Mouse (Mus musculus) forebrain, postnatal 0 days (tissue): Measurements from ENCODE around the gene Dach1. TPM values are rescaled to one million over a fixed set of nuclear protein-coding genes. Genes with fewer than 3 reads are reported as not detected.

ENCODE experiments used
- ATAC-seq: fragments of 200-750 bp; cut with Nextera tagmentation; 2 replicates; pipeline ENCODE4 v1.8.0; 2017; ENCODE audit warnings: mild to moderate bottlenecking, moderate library complexity
- DNase-seq: peaks from one replicate; pipeline ENCODE4 v3.0.0-alpha.2; 2015
- H3K27ac ChIP-seq: fragments of 300-500 bp; sonication (generic); 2 replicates; pipeline ENCODE4 v1.5.1; 2014; ENCODE audit warnings: low read depth, mild to moderate bottlenecking, antibody characterized with exemption, low read length, moderate library complexity, mixed read lengths
- H3K27me3 ChIP-seq: fragments of 300-500 bp; sonication (generic); 2 replicates; pipeline ENCODE4 v1.6.1; 2014; ENCODE audit warnings: mild to moderate bottlenecking, low read length, mixed read lengths; ENCODE audit not compliant: insufficient read depth
- H3K36me3 ChIP-seq: fragments of 300-500 bp; sonication (generic); 2 replicates; pipeline ENCODE4 v1.6.1; 2014; ENCODE audit warnings: mild to moderate bottlenecking, moderate library complexity; ENCODE audit not compliant: insufficient read depth
- H3K4me1 ChIP-seq: fragments of 300-500 bp; sonication (generic); 2 replicates; pipeline ENCODE4 v1.6.1; 2014; ENCODE audit warnings: antibody characterized with exemption; ENCODE audit not compliant: insufficient read depth
- H3K4me2 ChIP-seq: fragments of 300-500 bp; sonication (generic); 2 replicates; pipeline ENCODE4 v1.6.1; 2014; ENCODE audit warnings: low read depth, mild to moderate bottlenecking, moderate library complexity
- H3K4me3 ChIP-seq: fragments of 300-500 bp; sonication (generic); 2 replicates; pipeline ENCODE4 v1.5.1; 2014; ENCODE audit warnings: low read depth, low read length, mixed read lengths
- H3K9ac ChIP-seq: fragments of 300-500 bp; sonication (generic); 2 replicates; pipeline ENCODE4 v1.6.1; 2014; ENCODE audit warnings: mild to moderate bottlenecking
- H3K9me3 ChIP-seq: fragments of 300-500 bp; sonication (generic); 2 replicates; pipeline ENCODE4 v1.6.1; 2016; ENCODE audit warnings: low read length
- CTCF ChIP-seq: sonication (generic); IDR thresholded peaks from 2 replicates; pipeline ENCODE4 v1.5.1; 2016; ENCODE audit warnings: antibody characterized with exemption, control low read depth, low read depth
- whole genome bisulfite sequencing: fragments of 180-500 bp; shearing (Covaris S2); extraction: QIAGEN DNeasy Blood & Tissue Kit; methylation state at CpG from one replicate; pipeline ENCODE4 v1.1.7; 2014; 5-methylcytosine and 5-hydroxymethylcytosine counted together
- polyA plus RNA-seq: library from polyadenylated mRNA; unstranded; fragments of >200 nt; fragmentation: Nextera tagmentation; extraction: Ambion mirVana; gene quantifications from 2 replicates; pipeline ENCODE4 v1.2.1, GENCODE M21; 2015
- total RNA-seq: library from RNA; depleted of rRNA; stranded (reverse); fragments of >200 nt; gene quantifications from 2 replicates; pipeline ENCODE4 v1.2.3, GENCODE M21; 2014

Dach1 gene
- total and polyA plus RNA-seq, 2 experiments from 2014 or later: 5.8 to 10.6 TPM

DNA sequence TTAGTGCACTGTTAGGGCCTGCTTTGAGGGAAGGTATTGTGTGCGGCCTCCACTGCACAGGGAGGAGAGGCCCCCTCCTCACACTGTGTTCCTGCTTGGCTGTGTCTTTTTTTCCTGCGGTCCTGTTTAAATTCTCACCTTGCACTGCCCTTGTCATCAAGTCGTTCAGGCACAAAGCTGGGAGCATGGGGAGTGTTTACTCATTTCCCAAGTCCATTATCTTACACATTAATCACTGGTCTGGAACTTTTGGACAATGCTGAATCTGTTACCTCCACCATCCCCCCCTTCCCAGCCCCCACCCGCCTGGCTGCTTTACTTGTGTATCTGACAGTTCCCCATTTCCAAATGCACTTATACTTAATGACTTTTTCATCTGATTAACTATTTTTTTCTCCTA is 97.7 kb downstream of the Dach1 start:
- no peak for DNase-seq
- 19% methylated on average over 4 of the region's 4 CpGs for WGBS
- TF ChIP-seq CTCF: no peak

DNA sequence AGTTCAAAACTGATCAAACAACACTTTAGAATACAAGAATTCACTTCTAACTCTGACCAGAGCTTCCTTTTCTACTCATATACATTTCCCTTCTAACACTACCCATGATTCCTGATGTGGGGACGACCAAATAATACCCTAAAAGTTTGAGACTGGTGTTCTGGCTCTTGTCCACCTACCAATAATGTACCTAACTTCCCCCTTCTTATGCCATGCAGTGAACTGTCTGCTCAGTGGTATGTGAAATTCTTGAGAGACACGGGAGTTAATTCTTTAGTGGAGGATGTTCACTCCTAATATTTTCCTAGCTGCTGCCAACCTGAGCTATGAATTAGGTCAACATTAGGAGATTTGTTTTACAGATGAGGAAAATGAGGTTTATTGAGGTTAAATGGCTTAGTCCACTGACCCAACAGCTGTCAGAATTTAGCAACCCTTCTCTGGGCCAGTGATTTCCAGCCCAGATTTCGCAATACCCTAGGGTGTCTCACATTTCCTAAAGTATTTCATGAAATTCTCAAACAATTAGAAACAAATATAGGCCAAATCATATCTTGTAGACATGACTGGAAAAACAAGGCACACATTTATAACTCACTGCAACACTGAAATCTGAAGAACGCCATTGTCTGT is 102.2 kb downstream of the Dach1 start:
- no peak for TF ChIP-seq CTCF
- ATAC-seq (no peak), DNase-seq (no peak)
- Histone ChIP-seq H3K9ac (no peak overlapping the region), H3K4me2 (no peak overlapping the region), H3K4me3 (no peak overlapping the region), H3K9me3 (no peaks in the 10 kb centered on the region), H3K27ac (no peak overlapping the region), H3K36me3 (no peaks in the 10 kb centered on the region), H3K27me3 (no peaks in the 10 kb centered on the region), H3K4me1 (no peaks in the 10 kb centered on the region)
- WGBS: 80% methylated on average over 4 of the region's 4 CpGs

More for the DNA sequence above, 97.7 kb downstream of the Dach1 start:
- Histone ChIP-seq H3K4me2 (no peak overlapping the region), H3K9ac (no peak overlapping the region), H3K27me3 (no peaks in the 10 kb centered on the region), H3K9me3 (no peaks in the 10 kb centered on the region), H3K27ac (no peak overlapping the region), H3K4me3 (no peak overlapping the region), H3K4me1 (peaks cover 7% of the 10 kb centered on the region; the same call in 1 of the 2 replicates), H3K36me3 (no peaks in the 10 kb centered on the region)
- no peak for ATAC-seq

DNA sequence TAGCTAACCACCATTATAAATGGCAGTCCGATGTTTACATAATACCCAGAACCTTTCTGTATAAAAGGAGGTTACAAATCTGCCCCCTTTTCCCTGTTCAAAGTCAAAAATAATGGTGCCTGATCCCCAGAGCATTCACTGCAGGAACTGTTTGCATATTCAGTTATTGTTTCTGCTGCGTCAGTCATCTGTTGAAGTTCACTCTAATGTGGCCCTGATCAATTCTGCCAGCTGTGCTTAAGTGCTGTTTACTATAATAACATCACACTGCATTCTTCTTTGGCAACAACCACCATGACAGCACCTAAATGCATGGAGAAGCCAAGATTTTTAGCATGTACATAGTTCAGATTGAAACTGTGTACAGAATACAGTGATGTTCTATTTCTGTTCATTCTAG is 105.4 kb downstream of the Dach1 start:
- 32% methylated on average over 2 of the region's 2 CpGs for WGBS
- ATAC-seq: no peak

GRCm38 (mm10) chr14:98049329-98049728 is 120.2 kb downstream of the Dach1 start:
- no peaks in the 10 kb centered on the region for H3K9me3 ChIP-seq
- no peak for TF ChIP-seq CTCF
- no peak overlapping the region for H3K9ac ChIP-seq
- H3K36me3 ChIP-seq: no peaks in the 10 kb centered on the region
- ATAC-seq: no peak
- no peak overlapping the region for H3K27ac ChIP-seq
- no peak for DNase-seq
- H3K27me3 ChIP-seq: no peaks in the 10 kb centered on the region
- H3K4me3 ChIP-seq: no peak overlapping the region
- WGBS: 25% methylated on average over 2 of the region's 2 CpGs
- no peak overlapping the region for H3K4me2 ChIP-seq
- H3K4me1 ChIP-seq: no peaks in the 10 kb centered on the region

More for the DNA sequence above, 105.4 kb downstream of the Dach1 start:
- TF ChIP-seq CTCF: no peak
- Histone ChIP-seq H3K9ac (no peak overlapping the region), H3K27me3 (no peaks in the 10 kb centered on the region), H3K9me3 (no peaks in the 10 kb centered on the region), H3K4me1 (no peaks in the 10 kb centered on the region), H3K4me2 (no peak overlapping the region), H3K27ac (no peak overlapping the region), H3K36me3 (no peaks in the 10 kb centered on the region), H3K4me3 (no peak overlapping the region)
- no peak for DNase-seq

- TF ChIP-seq CTCF: no peak
- no peaks in the 10 kb centered on the region for H3K9me3 ChIP-seq
- no peaks in the 10 kb centered on the region for H3K36me3 ChIP-seq
- WGBS: 49% methylated on average over 2 of the region's 2 CpGs
- H3K9ac ChIP-seq: no peak overlapping the region
- no peak overlapping the region for H3K27ac ChIP-seq
- no peaks in the 10 kb centered on the region for H3K27me3 ChIP-seq
- H3K4me3 ChIP-seq: no peak overlapping the region
- no peaks in the 10 kb centered on the region for H3K4me1 ChIP-seq
- DNase-seq (no peak), ATAC-seq (no peak)
- H3K4me2 ChIP-seq: no peak overlapping the region
Measured at GRCm38 (mm10) chr14:98048403-98048802, 121.2 kb downstream of the Dach1 start.

- no peak for DNase-seq
- no peak for TF ChIP-seq CTCF
- Histone ChIP-seq H3K4me1 (no peaks in the 10 kb centered on the region), H3K36me3 (no peaks in the 10 kb centered on the region), H3K9ac (no peak overlapping the region), H3K27ac (no peak overlapping the region), H3K27me3 (no peaks in the 10 kb centered on the region), H3K4me3 (no peak overlapping the region), H3K4me2 (no peak overlapping the region), H3K9me3 (no peaks in the 10 kb centered on the region)
- 50% methylated on average over 3 of the region's 3 CpGs for WGBS
- no peak for ATAC-seq
Measured at GRCm38 (mm10) chr14:98047670-98048069, 121.9 kb downstream of the Dach1 start.

- H3K4me3 ChIP-seq: no peak overlapping the region
- no peak overlapping the region for H3K4me2 ChIP-seq
- H3K4me1 ChIP-seq: no peaks in the 10 kb centered on the region
- no peaks in the 10 kb centered on the region for H3K36me3 ChIP-seq
- no peak overlapping the region for H3K27ac ChIP-seq
- H3K9me3 ChIP-seq: no peaks in the 10 kb centered on the region
- no peaks in the 10 kb centered on the region for H3K27me3 ChIP-seq
- ATAC-seq: no peak
- H3K9ac ChIP-seq: no peak overlapping the region
- DNase-seq: no peak
- TF ChIP-seq CTCF: no peak
Measured at GRCm38 (mm10) chr14:98046960-98047359, 122.6 kb downstream of the Dach1 start.
